Mouse (Mus musculus): ENCODE data around the gene Alyref2.
"Not testable (repeated sequence)": the region's sequence is repeated elsewhere in the genome, so short reads cannot be mapped to it uniquely, and the experiment has no call there.

The Alyref2 gene

DNA sequence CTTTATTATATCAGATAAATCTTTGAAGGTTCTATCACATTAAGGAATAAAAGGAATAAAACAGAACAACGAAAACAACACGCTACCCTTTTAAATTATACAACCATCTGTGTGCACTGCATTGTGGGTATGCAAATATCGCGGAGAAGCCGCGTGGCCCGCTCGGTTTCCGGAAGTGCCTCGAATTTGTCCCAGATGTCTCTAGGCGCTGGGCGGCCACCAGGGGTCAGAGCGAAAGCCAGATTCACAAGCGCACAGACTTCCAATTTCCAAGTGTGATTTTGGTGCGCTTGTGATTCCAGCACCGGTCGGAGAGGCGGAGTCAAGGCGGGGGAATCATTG, at the start of gene Alyref2:
Gene Alyref2, plus strand, starts transcription at position 229 of the 342 bp plus-strand sequence.
- peak; percentile 90 to 93 for DNase-seq (ENCODE audit: low spot score in 2 of 2)

DNA sequence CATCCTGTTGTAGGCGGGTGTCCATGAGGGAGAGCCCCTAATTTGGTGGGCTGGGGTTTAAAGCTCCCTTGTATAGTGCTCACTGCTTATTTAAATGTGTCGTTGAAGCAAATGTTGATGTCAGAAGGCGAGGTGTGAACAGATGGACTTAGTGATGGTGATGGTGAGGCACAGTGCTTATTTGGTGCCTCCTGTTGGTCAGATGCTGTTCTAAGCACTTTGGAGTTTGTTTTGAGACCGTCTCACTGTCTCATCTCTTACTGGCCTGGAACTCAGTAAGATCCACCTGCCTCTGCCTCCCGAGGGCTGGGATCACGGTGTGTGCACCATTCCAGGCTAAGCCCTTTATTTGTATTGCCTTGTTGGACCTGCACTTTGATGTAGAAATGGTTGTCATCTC, 48.4 kb upstream of the Alyref2 start:
- DNase-seq (ENCODE audit: low spot score in 2 of 2) = no peak

DNA sequence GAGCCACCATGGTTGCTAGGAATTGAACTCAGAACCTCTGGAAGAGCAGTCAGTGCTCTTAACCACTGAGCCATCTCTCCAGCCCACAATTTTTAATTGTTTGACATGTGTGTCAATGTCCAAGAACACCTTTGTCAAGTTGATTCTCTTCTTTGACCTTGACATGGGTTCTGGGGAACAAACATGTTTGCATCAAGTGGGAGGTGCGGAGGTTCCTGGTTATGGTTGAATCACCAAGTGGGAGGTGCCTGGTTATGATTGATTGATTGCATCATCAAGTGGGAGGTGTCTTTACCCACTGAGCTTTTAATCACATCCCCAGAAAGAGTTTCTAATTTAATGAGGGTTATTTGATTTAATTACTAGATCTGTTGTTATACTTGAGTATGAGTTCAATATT, 45.7 kb upstream of the Alyref2 start:
- DNase-seq (ENCODE audit: low spot score in 2 of 2) = no peak

GRCm38 (mm10) chr1:171459791-171460190, 43.5 kb upstream of the Alyref2 start:
- DNase-seq (ENCODE audit: low spot score in 2 of 2) = no peak

- no peak for DNase-seq (ENCODE audit: low spot score in 2 of 2)
These were observed 42.5 kb upstream of the Alyref2 start for GRCm38 (mm10) chr1:171460551-171461503.

GRCm38 (mm10) chr1:171463133-171463532, 40.1 kb upstream of the Alyref2 start:
- no peak for DNase-seq (ENCODE audit: low spot score in 2 of 2)

DNA sequence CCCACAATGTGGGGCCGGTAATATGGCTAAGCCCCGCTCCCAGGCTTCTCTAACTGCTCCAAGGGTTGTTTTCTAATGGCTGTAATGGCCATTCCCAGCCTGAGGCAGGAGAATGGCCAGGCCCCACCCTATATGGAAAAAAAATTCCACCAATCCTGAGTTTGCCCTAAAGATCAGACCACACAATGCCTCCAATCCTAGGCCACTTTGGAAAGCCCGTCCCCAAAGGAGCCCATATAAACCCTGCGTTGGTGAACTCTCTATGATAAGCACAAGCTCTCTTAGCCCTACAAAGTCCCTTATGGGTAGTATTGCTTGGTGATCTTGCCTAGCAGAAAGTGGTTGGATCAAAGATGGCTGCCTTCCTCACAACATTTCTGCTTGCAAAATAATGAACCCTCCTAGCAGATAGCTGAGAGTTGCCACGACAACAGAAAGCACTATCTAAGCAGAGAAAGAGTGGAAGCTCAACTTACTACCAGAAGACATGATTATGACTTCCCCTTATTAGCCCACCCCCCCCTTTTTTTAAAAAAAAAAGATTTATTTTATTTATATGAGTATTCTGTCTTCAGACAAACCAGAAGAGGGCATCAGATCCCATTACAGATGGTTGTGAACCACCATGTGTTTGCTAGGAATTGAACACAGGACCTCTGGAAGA, 37.4 kb upstream of the Alyref2 start:
- no peak for DNase-seq (ENCODE audit: low spot score in 2 of 2)

- no peak for DNase-seq (ENCODE audit: low spot score in 2 of 2)
These were observed 36.7 kb upstream of the Alyref2 start for GRCm38 (mm10) chr1:171466565-171466964.

DNA sequence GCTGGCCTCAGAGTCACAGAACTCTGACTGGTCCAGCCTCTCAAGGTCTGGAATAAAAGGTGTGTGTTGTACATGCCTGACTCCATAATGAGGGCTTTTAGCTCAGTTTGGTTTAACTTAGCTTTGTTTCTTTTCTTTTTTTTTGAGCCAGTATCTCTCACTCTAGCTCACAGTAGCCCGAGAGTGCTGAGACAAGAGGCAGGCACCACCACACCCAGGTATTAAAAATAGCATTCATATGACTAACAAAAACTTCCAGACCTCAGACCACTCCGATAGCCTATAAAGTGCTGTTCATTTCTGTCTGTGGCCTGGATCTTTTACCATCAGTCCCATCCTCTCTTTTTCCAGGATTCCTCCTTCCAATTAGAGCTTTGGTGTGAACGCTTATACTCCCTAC, 33.6 kb upstream of the Alyref2 start:
- no peak for DNase-seq (ENCODE audit: low spot score in 2 of 2)

DNA sequence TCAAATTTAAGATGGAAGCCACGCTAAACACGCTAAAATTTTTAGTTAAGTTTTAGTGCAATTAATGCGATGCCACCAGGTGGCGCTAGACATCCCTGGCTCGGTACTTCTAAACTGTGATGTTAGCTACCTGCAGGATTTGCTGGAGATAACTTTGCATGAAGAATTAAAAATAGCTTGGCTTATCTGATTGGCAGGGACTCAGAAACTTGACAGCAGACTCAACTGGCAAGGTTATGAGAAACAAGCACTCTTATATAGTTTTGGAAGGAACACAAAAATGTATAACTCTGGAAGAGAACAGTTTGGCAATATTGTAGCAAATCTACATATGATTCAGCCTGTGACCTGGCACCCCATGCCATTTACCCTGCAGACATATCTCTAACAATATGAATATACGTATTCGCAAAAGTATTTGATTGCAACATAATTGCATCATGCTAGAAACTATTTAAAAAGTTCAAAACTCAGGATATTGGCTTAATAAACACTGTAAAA, 32.9 kb upstream of the Alyref2 start:
- DNase-seq (ENCODE audit: low spot score in 2 of 2) = peak in 1 of 2 experiments; percentile 26

GRCm38 (mm10) chr1:171470896-171471295, 32.4 kb upstream of the Alyref2 start:
- no peak for DNase-seq (ENCODE audit: low spot score in 2 of 2)

DNA sequence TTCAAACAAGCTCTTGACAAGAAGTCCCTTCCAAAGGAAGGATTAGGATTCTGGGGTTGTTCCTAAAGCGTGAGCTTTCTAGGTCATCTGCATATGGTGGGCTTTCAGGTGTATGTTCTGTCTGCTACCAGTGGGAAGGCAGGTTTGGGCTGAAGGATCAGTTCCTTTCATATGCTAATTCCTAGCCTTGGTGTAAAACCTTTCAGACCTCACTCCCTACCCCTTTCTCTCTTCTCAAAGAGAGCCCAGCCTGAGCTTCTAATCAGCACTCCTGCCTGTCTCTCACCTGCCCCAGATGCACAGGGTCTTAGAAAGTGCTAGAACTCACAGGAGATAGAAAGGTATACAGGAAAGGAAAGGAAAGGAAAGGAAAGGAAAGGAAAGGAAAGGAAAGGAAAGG, 31.8 kb upstream of the Alyref2 start:
- no peak for DNase-seq (ENCODE audit: low spot score in 2 of 2)

- DNase-seq (ENCODE audit: low spot score in 2 of 2) = not testable (repeated sequence)
These were observed 31.3 kb upstream of the Alyref2 start for GRCm38 (mm10) chr1:171471941-171472340.

DNA sequence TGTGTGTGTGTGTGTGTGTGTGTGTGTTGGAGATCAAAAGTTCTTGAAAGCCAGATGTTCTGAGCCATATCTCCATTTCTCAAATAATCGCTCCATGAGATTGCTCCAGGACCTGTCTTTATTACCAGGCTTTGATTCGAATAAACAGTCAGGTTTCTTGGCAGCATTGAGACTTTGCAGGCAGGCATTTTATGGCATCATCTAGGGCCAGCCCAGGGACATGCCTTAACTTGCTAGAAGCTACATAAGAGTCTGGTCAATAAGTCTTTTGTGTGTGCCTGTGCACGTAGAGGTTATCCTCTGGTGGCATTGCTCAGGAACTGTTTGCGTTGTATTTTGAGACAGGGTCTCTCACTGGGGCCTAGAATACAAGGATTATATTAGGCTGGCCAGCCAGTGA, 29.8 kb upstream of the Alyref2 start:
- DNase-seq (ENCODE audit: low spot score in 2 of 2) = no peak

DNA sequence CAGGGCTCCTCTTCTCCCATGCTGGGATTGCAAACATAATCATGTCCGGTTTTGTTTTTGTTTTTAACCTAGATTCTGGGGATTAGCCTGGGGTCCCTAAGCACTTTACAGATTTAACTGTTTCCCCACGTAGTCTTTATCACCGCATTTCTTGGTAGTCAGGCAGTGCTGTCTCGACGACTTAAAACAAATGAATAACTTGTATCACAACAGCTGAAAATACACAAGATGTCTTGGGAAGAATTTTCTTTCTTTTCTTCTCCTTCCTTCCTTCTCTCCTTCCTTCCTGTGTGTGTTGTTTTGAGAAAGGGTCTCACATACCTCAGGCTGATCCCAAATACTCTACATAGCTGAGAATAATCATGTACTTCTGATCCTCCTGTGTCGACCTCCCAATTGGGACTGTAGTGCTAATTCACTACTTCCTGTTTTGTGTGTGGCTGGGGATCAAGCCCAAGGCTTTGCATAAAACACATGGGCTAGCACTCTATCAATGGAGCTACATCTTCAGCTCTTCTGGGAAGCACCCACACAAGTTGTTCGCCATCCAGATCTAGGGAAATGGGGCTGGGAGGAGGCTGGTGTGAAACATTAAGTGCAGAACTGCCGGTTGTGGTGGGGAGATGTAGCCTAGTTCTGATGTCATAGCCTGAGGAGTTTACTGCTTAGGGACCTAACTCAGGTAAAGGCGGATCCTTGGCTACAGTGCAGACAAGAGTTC, 29.2 kb upstream of the Alyref2 start:
- no peak for DNase-seq (ENCODE audit: low spot score in 2 of 2)

DNA sequence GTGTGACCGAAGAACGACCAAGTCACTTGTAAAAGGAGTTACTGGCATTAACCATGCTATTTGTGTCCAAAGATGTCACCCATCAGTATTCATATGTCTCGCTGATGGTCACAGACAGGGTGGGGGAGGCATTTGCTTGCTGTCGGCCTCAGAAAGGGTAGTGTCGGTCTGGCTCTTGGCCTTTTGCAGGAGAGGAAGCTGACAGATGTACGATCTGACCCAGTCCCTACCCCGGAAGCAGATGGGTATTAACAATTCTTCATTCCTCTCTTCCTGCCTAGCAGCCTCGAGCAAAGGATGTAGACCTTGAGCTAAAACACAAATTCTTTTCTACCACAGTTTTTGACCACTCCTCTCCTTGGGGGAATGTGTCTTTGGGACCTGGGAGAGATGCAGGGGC, 26.2 kb upstream of the Alyref2 start:
- DNase-seq (ENCODE audit: low spot score in 2 of 2) = no peak

- DNase-seq (ENCODE audit: low spot score in 2 of 2) = no peak
These were observed 25.3 kb upstream of the Alyref2 start for GRCm38 (mm10) chr1:171477758-171478545.

GRCm38 (mm10) chr1:171478968-171479367, 24.3 kb upstream of the Alyref2 start:
- peak in 1 of 2 experiments; percentile 60 for DNase-seq (ENCODE audit: low spot score in 2 of 2)

GRCm38 (mm10) chr1:171494241-171494640, 9.0 kb upstream of the Alyref2 start:
- DNase-seq (ENCODE audit: low spot score in 2 of 2) = no peak

DNA sequence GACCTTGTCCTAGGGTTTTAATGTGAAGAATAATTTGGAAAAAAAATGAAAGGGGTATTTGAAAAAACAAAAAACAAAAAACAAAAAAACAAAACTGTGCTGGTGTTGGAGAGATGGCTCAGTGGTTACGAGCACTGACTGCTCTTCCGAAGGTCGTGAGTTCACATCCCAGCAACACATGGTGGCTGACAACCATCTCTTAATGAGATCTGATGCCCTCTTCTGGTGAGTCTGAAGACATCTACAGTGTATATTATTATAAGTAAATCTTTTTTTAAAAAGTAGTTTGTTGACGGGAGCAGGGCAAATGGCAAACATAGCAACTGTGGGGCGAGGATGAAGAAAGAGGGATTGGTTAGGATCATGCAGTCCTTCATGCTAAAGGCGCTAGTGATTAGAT, 7.9 kb upstream of the Alyref2 start:
- no peak for DNase-seq (ENCODE audit: low spot score in 2 of 2)

DNA sequence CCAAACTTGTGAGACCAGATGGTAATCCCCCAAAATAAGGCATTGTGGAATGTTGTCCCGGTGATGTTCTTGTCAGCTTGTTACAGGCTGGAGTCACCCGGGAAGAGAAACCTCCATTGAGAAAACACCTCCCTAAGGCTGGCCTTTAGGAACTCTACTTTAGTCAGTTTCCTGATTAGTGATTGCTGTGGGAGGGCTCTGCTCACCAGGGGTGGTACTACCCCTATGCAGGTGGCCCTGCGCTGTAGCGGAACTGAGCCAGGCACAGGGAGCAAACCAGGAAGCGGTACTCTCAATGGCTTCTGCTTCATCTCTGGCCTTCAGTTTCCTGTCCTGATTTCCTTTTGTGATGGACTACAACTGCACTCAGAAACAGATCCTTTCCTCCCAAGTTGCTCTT, 3.4 kb upstream of the Alyref2 start:
- DNase-seq (ENCODE audit: low spot score in 2 of 2) = no peak
